Mouse (Mus musculus) neural tube, embryonic 12.5 days (tissue): ENCODE measurements around the gene Zranb3. TPM values are rescaled to one million over a fixed set of nuclear protein-coding genes. Genes with fewer than 3 reads are reported as not detected.
"Not testable (repeated sequence)": the region's sequence is repeated elsewhere in the genome, so short reads cannot be mapped to it uniquely, and the experiment has no call there.

Experiments used
- ATAC-seq: fragments of 200-750 bp; cut with Nextera tagmentation; 2 replicates; pipeline ENCODE4 v1.8.0; 2017; ENCODE audit warnings: low read depth, mild to moderate bottlenecking, moderate TSS enrichment, moderate library complexity; ENCODE audit not compliant: low FRiP score
- H3K27ac ChIP-seq: fragments of 300-500 bp; sonication (generic); 2 replicates; pipeline ENCODE4 v1.5.1; 2016
- H3K27me3 ChIP-seq: fragments of 300-500 bp; sonication (generic); replicated peaks from 2 replicates; pipeline ENCODE4 v1.6.1; 2016; ENCODE audit warnings: mild to moderate bottlenecking
- H3K36me3 ChIP-seq: fragments of 300-500 bp; sonication (generic); 2 replicates; pipeline ENCODE4 v1.6.1; 2016; ENCODE audit warnings: mild to moderate bottlenecking
- H3K4me1 ChIP-seq: fragments of 300-500 bp; sonication (generic); 2 replicates; pipeline ENCODE4 v1.6.1; 2016
- H3K4me2 ChIP-seq: fragments of 300-500 bp; sonication (generic); replicated peaks from 2 replicates; pipeline ENCODE4 v1.6.1; 2016; ENCODE audit warnings: mild to moderate bottlenecking
- H3K4me3 ChIP-seq: fragments of 300-500 bp; sonication (generic); 2 replicates; pipeline ENCODE4 v1.5.1; 2016
- H3K9ac ChIP-seq: fragments of 300-500 bp; sonication (generic); 2 replicates; pipeline ENCODE4 v1.6.1; 2016; ENCODE audit warnings: mild to moderate bottlenecking
- H3K9me3 ChIP-seq: fragments of 300-500 bp; sonication (generic); 2 replicates; pipeline ENCODE4 v1.6.1; 2016; ENCODE audit warnings: mild to moderate bottlenecking
- WGBS: fragments of 180-500 bp; shearing (Covaris S2); methylation state at CpG from one replicate; pipeline ENCODE4 v1.1.7; 2016; 5-methylcytosine and 5-hydroxymethylcytosine counted together
- polyA plus RNA-seq: library from polyadenylated mRNA; unstranded; fragments of >200 nt; fragmentation: Nextera tagmentation; extraction: Ambion mirVana; gene quantifications from 2 replicates; pipeline ENCODE4 v1.2.1, GENCODE M21; 2016

The Zranb3 gene
- polyA plus RNA-seq, 1 experiment from 2014 or later, result 8.4 TPM

- 95% methylated on average over 1 of the region's 1 CpGs for WGBS
- Histone ChIP-seq H3K4me3 (no peak overlapping the region), H3K27me3 (no peaks in the 10 kb centered on the region), H3K9ac (no peak overlapping the region), H3K4me1 (no peaks in the 10 kb centered on the region), H3K36me3 (no peaks in the 10 kb centered on the region), H3K4me2 (no peak overlapping the region), H3K27ac (no peak overlapping the region), H3K9me3 (no peaks in the 10 kb centered on the region)
- ATAC-seq, result no peak
Observed at GRCm38 (mm10) chr1:127978125-127978524, 124.7 kb downstream of the Zranb3 start.

GRCm38 (mm10) chr1:127976106-127976505 lies 126.7 kb downstream of the Zranb3 start:
- no peak overlapping the region for H3K4me3 ChIP-seq
- H3K4me2 ChIP-seq, result no peak overlapping the region
- H3K4me1 ChIP-seq, result no peaks in the 10 kb centered on the region
- H3K9me3 ChIP-seq, result no peaks in the 10 kb centered on the region
- no peak overlapping the region for H3K9ac ChIP-seq
- no peak overlapping the region for H3K27ac ChIP-seq
- WGBS, result 87% methylated on average over 6 of the region's 6 CpGs
- no peak for ATAC-seq
- no peaks in the 10 kb centered on the region for H3K36me3 ChIP-seq
- H3K27me3 ChIP-seq, result no peaks in the 10 kb centered on the region

- Histone ChIP-seq H3K27ac (no peak overlapping the region), H3K27me3 (no peaks in the 10 kb centered on the region), H3K9ac (no peak overlapping the region), H3K9me3 (no peaks in the 10 kb centered on the region), H3K4me2 (no peak overlapping the region), H3K4me3 (no peak overlapping the region), H3K4me1 (no peaks in the 10 kb centered on the region), H3K36me3 (no peaks in the 10 kb centered on the region)
- 86% methylated on average over 2 of the region's 2 CpGs for WGBS
- no peak for ATAC-seq
Observed at GRCm38 (mm10) chr1:127975676-127976075, 127.2 kb downstream of the Zranb3 start.

GRCm38 (mm10) chr1:127974082-127974481 lies 128.8 kb downstream of the Zranb3 start:
- H3K27ac ChIP-seq, result no peak overlapping the region
- H3K4me1 ChIP-seq, result no peaks in the 10 kb centered on the region
- H3K36me3 ChIP-seq, result no peaks in the 10 kb centered on the region
- H3K27me3 ChIP-seq, result no peaks in the 10 kb centered on the region
- 91% methylated on average over 4 of the region's 4 CpGs for WGBS
- no peak overlapping the region for H3K4me2 ChIP-seq
- no peak for ATAC-seq
- H3K4me3 ChIP-seq, result no peak overlapping the region
- H3K9me3 ChIP-seq, result no peaks in the 10 kb centered on the region
- H3K9ac ChIP-seq, result no peak overlapping the region

- no peak overlapping the region for H3K27ac ChIP-seq
- no peaks in the 10 kb centered on the region for H3K27me3 ChIP-seq
- no peak for ATAC-seq
- no peaks in the 10 kb centered on the region for H3K36me3 ChIP-seq
- H3K4me2 ChIP-seq, result no peak overlapping the region
- no peaks in the 10 kb centered on the region for H3K4me1 ChIP-seq
- H3K9me3 ChIP-seq, result no peaks in the 10 kb centered on the region
- WGBS, result 91% methylated on average over 4 of the region's 4 CpGs
- no peak overlapping the region for H3K9ac ChIP-seq
- H3K4me3 ChIP-seq, result no peak overlapping the region
Observed at GRCm38 (mm10) chr1:127970870-127971269, 132.0 kb downstream of the Zranb3 start.

- Histone ChIP-seq H3K9me3 (no peaks in the 10 kb centered on the region), H3K4me3 (no peak overlapping the region)
- 95% methylated on average over 3 of the region's 3 CpGs for WGBS
Observed at GRCm38 (mm10) chr1:127963326-127963725, 139.5 kb downstream of the Zranb3 start.

GRCm38 (mm10) chr1:127961140-127961539 lies 141.7 kb downstream of the Zranb3 start:
- Histone ChIP-seq H3K27me3 (no peaks in the 10 kb centered on the region), H3K4me2 (no peak overlapping the region), H3K36me3 (no peaks in the 10 kb centered on the region; the same call in 1 of the 2 replicates), H3K4me1 (peaks cover 6% of the 10 kb centered on the region; the same call in 1 of the 2 replicates), H3K9me3 (no peaks in the 10 kb centered on the region), H3K4me3 (no peak overlapping the region), H3K27ac (no peak overlapping the region), H3K9ac (no peak overlapping the region)
- ATAC-seq, result no peak
- WGBS, result 73% methylated on average over 1 of the region's 1 CpGs

More at GRCm38 (mm10) chr1:127963326-127963725, 139.5 kb downstream of the Zranb3 start:
- Histone ChIP-seq H3K4me2 (no peak overlapping the region), H3K36me3 (no peaks in the 10 kb centered on the region), H3K4me1 (peaks cover 6% of the 10 kb centered on the region; the same call in 1 of the 2 replicates), H3K27me3 (no peaks in the 10 kb centered on the region), H3K9ac (no peak overlapping the region), H3K27ac (no peak overlapping the region)
- no peak for ATAC-seq

- H3K4me2 ChIP-seq, result no peak overlapping the region
- no peak for ATAC-seq
- no peaks in the 10 kb centered on the region for H3K9me3 ChIP-seq
- H3K27me3 ChIP-seq, result no peaks in the 10 kb centered on the region
- no peak overlapping the region for H3K4me3 ChIP-seq
- 51% methylated on average over 7 of the region's 7 CpGs for WGBS
- no peak overlapping the region for H3K9ac ChIP-seq
- no peaks in the 10 kb centered on the region; the same call in 1 of the 2 replicates for H3K36me3 ChIP-seq
- H3K4me1 ChIP-seq, result peaks cover 6% of the 10 kb centered on the region; the same call in 1 of the 2 replicates
- no peak overlapping the region for H3K27ac ChIP-seq
Observed at GRCm38 (mm10) chr1:127959312-127959718, 143.5 kb downstream of the Zranb3 start.

- Histone ChIP-seq H3K9me3 (no peaks in the 10 kb centered on the region), H3K9ac (no peak overlapping the region), H3K4me3 (no peak overlapping the region), H3K4me1 (peaks cover 6% of the 10 kb centered on the region; the same call in 1 of the 2 replicates), H3K36me3 (no peaks in the 10 kb centered on the region; the same call in 1 of the 2 replicates), H3K27me3 (no peaks in the 10 kb centered on the region), H3K4me2 (no peak overlapping the region), H3K27ac (no peak overlapping the region)
- WGBS, result 64% methylated on average over 5 of the region's 5 CpGs
- no peak for ATAC-seq
Observed at GRCm38 (mm10) chr1:127958801-127959200, 144.0 kb downstream of the Zranb3 start.

- WGBS, result 97% methylated on average over 1 of the region's 1 CpGs
- Histone ChIP-seq H3K36me3 (no peaks in the 10 kb centered on the region; the same call in 1 of the 2 replicates), H3K27me3 (no peaks in the 10 kb centered on the region), H3K9me3 (no peaks in the 10 kb centered on the region), H3K9ac (no peak overlapping the region), H3K4me3 (no peak overlapping the region), H3K27ac (no peak overlapping the region), H3K4me2 (no peak overlapping the region), H3K4me1 (peaks cover 6% of the 10 kb centered on the region; the same call in 1 of the 2 replicates)
- ATAC-seq, result no peak
Observed at GRCm38 (mm10) chr1:127956524-127956923, 146.3 kb downstream of the Zranb3 start.

GRCm38 (mm10) chr1:127954800-127955199 lies 148.0 kb downstream of the Zranb3 start:
- 86% methylated on average over 4 of the region's 4 CpGs for WGBS
- H3K4me3 ChIP-seq, result no peak overlapping the region
- no peaks in the 10 kb centered on the region; the same call in 1 of the 2 replicates for H3K36me3 ChIP-seq

GRCm38 (mm10) chr1:127954198-127954597 lies 148.6 kb downstream of the Zranb3 start:
- not testable (repeated sequence) for ATAC-seq

More at GRCm38 (mm10) chr1:127954800-127955199, 148.0 kb downstream of the Zranb3 start:
- H3K4me1 ChIP-seq, result peaks cover 6% of the 10 kb centered on the region; the same call in 1 of the 2 replicates
- no peak for ATAC-seq
- no peaks in the 10 kb centered on the region for H3K9me3 ChIP-seq
- H3K9ac ChIP-seq, result no peak overlapping the region
- H3K4me2 ChIP-seq, result no peak overlapping the region
- no peaks in the 10 kb centered on the region for H3K27me3 ChIP-seq
- H3K27ac ChIP-seq, result no peak overlapping the region

GRCm38 (mm10) chr1:127952276-127952675 lies 150.6 kb downstream of the Zranb3 start:
- no peak overlapping the region for H3K4me3 ChIP-seq
- peaks cover 3% of the 10 kb centered on the region for H3K9me3 ChIP-seq
- H3K27ac ChIP-seq, result no peak overlapping the region
- 82% methylated on average over 4 of the region's 4 CpGs for WGBS
- H3K4me2 ChIP-seq, result no peak overlapping the region
- peaks cover 6% of the 10 kb centered on the region for H3K36me3 ChIP-seq
- ATAC-seq, result no peak
- no peak overlapping the region for H3K9ac ChIP-seq
- no peaks in the 10 kb centered on the region for H3K4me1 ChIP-seq
- no peaks in the 10 kb centered on the region for H3K27me3 ChIP-seq

More at GRCm38 (mm10) chr1:127954198-127954597, 148.6 kb downstream of the Zranb3 start:
- H3K4me3 ChIP-seq, H3K27ac ChIP-seq, H3K4me2 ChIP-seq, H3K36me3 ChIP-seq, H3K4me1 ChIP-seq, H3K9ac ChIP-seq, H3K27me3 ChIP-seq, H3K9me3 ChIP-seq: not testable (repeated sequence)
- WGBS, result 91% methylated on average over 4 of the region's 4 CpGs
